Mouse (Mus musculus) cerebellum, adult 8-10 months (tissue): ENCODE data around the gene Nos1ap.

Experiments used
- DNase-seq: peaks from one replicate; pipeline ENCODE4 v3.0.0; 2022

Nos1ap gene

GRCm38 (mm10) chr1:170455387-170455786 lies 134.3 kb downstream of the Nos1ap start:
- DNase-seq = no peak

DNA sequence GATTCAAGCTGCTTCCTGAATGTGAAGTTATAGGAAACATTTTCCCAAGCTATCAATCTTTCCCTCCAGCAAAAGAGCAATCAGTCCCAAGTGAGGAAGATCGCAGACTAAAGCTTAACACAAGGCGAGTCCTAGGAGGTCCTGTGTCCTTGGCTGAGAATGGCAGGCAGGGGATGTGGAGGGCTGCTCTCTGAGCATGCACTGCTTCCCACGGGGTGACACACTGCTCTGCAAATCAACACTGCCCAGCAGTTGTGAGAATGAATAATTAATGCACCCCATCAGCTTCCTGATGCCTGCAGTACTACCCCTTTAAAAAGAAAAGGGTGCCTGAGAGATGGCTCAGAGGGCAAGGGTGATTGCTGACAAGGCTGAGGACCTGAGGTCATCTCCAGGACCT lies 136.2 kb downstream of the Nos1ap start:
- no peak for DNase-seq

GRCm38 (mm10) chr1:170448244-170448643 lies 141.4 kb downstream of the Nos1ap start:
- no peak for DNase-seq

DNA sequence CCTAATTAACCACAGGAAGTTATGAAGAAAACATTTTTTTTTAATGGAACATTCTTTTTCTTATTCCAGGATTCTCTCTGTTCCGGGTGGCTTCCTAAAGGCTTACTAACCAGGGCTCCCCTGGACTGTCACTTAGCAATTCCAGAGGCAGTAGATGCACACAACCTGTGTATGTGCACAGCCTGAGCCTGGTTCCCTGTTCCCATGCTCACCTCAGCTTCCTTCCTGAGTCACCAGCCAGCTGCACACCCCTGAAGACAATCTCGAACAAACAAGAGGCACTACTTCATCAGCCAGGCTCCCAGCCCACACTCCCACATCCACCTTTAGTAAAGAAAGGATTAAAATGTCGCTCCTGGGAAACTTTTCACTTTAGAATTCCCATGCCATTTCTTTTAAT lies 144.2 kb downstream of the Nos1ap start:
- no peak for DNase-seq

DNA sequence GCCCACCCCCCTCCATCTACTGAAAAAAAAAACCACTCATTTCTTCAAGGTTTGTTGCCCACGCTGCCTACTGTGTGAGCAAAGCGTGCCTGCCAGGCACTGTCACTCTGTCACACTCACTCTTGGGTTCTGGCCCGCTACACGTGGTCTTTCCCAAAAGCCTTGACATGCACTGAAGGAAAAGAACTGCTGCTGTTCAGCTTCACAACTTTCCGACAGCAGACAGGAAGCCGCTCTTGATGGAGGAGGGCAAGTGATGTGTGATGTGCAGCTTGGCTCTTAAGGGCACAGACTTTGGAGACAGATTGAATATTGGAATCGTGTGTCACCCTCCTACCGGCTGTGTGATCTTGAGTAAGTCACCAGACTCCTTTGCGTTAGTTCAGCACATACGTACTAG lies 149.3 kb downstream of the Nos1ap start:
- no peak for DNase-seq

DNA sequence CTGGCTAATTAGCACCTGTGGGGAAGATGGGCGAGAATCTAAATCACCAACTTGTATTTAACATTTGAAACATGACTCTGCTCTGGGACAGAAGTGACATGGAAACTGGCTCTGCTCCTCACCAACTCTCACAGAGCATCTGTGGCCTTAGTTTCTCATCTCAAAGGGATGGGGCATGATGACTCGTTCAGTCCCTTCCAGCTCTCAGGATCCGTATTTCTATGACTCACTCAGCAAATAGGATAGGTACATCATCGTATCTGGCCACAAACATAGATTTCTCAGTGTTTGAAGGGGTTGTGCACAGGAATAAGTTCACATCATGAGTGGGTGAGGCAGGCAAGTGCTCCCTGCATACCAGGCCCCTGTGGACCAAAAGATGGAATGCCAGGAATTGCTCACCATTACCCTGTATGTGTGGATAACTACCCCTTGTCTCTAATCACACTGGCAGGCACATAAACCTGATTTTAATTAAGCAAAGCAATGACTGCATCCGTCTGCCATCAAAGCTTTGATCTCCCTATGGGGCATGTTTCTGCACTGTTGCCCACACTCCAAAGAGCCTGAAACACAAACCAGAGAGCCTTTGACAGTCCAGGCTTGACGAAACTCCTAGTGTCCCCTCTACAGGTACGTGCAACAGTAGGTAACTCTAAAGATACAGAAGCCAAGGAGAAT lies 151.1 kb downstream of the Nos1ap start:
- no peak for DNase-seq

GRCm38 (mm10) chr1:170434146-170434545 lies 155.5 kb downstream of the Nos1ap start:
- DNase-seq = no peak

- no peak for DNase-seq
These were observed 156.0 kb downstream of the Nos1ap start for GRCm38 (mm10) chr1:170433661-170434060.

GRCm38 (mm10) chr1:170432288-170432687 lies 157.4 kb downstream of the Nos1ap start:
- DNase-seq = no peak

DNA sequence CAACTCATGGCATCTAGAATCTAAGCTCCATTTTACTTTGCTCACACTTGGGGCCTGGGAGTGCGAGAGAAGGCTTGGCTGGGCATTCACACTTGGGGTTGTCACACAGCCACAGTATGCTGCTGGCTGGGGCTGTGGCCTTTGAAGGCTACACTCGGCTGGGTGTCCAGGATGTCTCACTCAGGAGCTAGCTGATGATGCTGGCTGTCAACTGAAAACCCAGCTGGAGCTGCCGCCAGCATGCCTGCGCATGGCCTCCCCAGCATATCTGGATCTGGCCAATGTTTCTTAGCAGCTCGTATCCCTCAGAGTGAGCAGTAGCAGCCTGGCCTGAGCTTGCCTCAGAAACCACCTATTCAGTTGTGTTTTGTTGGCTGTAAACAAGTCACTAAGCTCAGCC lies 158.3 kb downstream of the Nos1ap start:
- DNase-seq = no peak

- no peak for DNase-seq
These were observed 159.0 kb downstream of the Nos1ap start for GRCm38 (mm10) chr1:170430660-170431059.

DNA sequence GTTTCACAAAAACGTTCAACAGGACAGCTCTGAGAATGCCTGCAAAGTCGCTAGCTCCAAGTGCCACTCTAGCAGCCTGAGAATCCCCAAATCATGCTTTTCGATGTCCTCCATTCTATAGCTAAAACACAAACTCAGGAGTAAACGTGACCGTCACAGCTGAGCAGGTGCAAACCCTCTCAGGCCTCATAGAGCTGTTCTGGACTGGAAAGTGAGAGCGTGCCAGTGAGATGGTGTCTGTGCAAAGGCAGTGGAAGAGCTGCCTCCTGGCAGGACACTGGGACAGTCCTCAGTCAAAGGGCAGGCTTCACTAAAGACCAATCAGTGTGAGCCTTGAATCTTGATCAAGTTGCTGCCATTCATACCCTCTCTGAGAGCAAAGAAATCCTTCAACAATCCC lies 160.0 kb downstream of the Nos1ap start:
- DNase-seq = no peak

DNA sequence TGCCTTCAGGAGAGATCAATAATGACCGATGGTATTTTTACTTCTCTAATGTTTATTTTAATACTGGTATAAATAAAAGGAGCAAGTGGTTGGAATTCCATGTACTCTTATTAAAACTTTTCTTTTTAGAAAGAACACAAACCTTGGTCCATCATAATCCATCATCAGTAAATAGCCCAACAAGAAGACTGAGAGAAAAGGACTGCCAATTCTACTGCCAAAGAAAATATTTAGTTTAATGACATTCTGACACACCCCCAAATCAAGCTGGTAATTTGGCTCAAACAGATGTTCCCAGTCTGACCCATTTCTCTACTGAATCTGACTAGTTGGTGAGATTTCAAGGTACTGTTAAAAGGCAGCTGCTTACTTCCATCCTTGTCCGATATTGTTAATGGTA lies 161.5 kb downstream of the Nos1ap start:
- DNase-seq = no peak

GRCm38 (mm10) chr1:170424258-170424889 lies 165.3 kb downstream of the Nos1ap start:
- no peak for DNase-seq

DNA sequence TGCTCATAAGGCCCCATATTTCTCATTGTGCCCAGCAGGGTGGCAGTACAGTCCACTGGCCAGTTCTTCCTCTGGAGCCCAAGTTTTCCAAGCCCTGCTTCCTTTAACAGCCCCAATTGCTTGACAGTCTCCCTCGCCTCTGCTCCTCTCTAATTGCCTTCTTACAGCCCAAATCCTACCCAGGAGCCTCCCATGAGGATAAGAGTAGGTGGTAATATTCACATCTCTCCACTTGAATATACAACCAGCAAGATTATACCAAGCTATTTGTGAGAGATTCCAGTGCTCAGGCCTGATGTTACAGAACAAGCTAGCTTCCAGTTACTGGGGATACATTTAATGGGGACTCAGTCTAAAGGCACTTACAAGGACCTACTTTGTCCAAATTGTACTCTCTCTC lies 166.6 kb downstream of the Nos1ap start:
- no peak for DNase-seq

DNA sequence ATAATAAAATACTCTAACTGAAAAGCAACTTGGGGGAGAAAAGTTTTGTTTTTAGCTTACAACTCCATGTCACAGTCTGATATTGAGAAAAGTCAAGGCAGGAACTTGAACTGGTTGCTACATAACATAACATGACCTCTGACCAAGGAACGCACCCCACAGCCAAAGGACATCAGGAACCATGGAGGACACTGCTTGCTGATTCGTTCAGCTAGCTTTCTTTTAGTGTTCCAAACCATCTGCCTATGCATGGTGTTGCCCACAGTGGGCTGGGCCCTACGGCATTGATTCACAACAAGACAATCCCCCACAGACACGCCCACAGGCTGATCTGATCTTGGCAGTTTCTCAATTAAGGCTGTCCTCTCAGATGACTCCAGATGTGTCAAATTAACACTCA lies 167.5 kb downstream of the Nos1ap start:
- DNase-seq = no peak

GRCm38 (mm10) chr1:170419961-170420360 lies 169.7 kb downstream of the Nos1ap start:
- no peak for DNase-seq

DNA sequence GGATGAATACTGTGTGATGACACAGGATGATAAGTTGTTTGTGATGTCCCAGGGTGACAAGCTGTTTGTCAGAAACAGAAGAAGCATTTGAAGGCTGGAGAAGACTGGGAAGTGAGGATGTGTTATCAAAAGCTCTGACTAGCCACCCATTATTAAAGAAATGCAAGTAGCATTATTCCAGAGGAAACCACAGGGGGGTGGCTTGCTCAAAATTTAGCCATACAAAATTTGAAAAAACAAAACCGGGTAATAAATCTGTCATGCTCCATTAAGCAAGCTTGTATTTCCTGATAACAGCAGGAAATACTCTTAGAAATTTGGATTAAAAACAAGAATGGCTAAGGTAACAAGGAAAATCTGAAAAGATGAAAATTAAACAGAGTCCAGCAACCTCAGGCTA lies 171.5 kb downstream of the Nos1ap start:
- DNase-seq = no peak

DNA sequence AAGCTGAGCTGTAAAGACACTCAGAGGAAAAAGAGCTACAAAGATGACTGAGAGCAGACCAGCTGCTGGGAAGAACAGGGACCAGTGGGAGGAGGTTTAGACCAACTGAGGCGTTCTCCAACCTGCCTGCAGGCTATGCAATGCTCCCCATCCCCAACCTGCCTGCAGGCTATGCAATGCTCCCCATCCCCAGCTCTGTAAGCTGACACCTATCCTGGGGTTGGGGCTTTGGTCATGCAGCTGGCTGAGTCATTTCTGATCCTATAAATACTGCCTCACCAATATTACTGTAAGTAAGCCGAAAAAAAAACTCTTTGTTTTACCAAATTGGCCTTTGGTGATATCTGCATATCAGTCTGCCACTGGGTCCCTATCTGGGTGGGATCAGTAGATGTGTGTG lies 172.7 kb downstream of the Nos1ap start:
- no peak for DNase-seq

- no peak for DNase-seq
These were observed 173.5 kb downstream of the Nos1ap start for GRCm38 (mm10) chr1:170416206-170416605.

GRCm38 (mm10) chr1:170415395-170415794 lies 174.3 kb downstream of the Nos1ap start:
- no peak for DNase-seq

DNA sequence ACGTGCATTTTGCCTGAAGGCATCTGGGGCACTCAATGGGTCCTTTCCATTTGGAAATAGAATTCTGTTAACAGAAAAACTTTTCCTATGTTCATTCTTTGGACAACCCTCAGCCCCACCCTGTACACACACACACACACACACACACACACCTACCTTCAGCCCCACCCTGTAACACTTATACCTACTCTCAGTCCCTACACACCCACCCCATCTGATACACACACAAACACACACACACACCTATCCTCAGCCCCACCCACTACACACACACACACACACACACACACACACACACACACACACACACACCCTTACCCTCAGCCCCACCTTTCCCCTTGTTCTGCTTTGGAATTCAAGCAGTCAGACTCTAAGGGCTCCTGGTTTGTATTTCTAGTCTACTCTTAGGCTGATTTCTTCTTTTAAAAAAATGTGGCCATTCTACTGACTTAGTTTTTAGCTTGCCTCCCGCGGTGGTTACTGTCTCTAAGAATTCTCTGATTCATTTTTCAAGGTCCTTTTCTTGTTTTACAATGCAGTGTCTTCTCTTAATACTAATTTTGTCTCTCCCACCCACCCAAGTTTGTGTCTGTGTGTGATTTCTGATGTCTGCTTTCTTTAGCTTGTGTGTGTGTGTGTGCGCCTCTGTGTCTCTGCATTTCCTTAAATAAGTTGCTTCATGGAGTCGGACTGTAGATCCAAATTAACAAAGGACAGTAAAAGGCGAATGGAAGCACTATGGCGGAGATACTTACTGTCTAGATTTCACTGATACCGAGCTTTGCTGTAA lies 179.1 kb downstream of the Nos1ap start:
- DNase-seq = no peak

- no peak for DNase-seq
These were observed 180.6 kb downstream of the Nos1ap start for GRCm38 (mm10) chr1:170409091-170409490.

DNA sequence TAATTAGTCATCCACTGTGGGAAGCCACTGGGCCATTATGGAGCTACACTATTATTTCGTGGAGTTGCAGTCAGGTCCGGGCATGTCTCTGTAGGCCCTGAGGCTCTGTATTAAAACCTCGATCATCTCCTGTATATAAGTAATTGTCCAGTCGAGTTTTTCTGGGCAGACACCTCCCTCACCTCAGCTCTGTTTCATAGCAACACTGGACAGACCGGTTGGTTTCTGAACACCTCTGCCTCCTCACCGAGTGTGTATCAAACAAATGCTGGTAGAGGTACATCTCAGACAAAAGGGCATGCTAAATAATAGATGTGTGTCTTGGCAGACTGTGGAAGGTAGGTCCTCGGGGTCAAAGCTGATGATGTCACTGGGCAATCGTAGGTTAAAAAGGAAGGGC lies 182.7 kb downstream of the Nos1ap start:
- no peak for DNase-seq
